Mouse (Mus musculus): ENCODE results near the gene Eif5a2. TPM values are rescaled to one million over a fixed set of nuclear protein-coding genes. Genes with fewer than 3 reads are reported as not detected.

Eif5a2 gene
- polyA plus RNA-seq, 1 experiment from 2014 or later, result 7.4 TPM

GRCm38 (mm10) chr3:28816010-28816540, 35.0 kb downstream of the Eif5a2 start:
- Histone ChIP-seq H3K9ac (no peak overlapping the region), H3K4me3 (replicated peaks) (no peak overlapping the region), H3K4me1 (no peaks in the 10 kb centered on the region), H3K36me3 (no peaks in the 10 kb centered on the region), H3K27me3 (no peaks in the 10 kb centered on the region), H3K9me3 (replicated peaks) (no peaks in the 10 kb centered on the region), H3K4me2 (no peak overlapping the region), H3K27ac (no peak overlapping the region)
- 63% methylated on average over 4 of the region's 4 CpGs for WGBS
- peak; percentile 74 for ATAC-seq (replicated peaks; ENCODE audit: low FRiP score)

- no peak for ATAC-seq (replicated peaks; ENCODE audit: low FRiP score)
Measured at GRCm38 (mm10) chr3:28826272-28826671, 45.2 kb downstream of the Eif5a2 start.

GRCm38 (mm10) chr3:28827605-28828004, 46.5 kb downstream of the Eif5a2 start:
- no peak for ATAC-seq (replicated peaks; ENCODE audit: low FRiP score)
- no peaks in the 10 kb centered on the region for H3K27me3 ChIP-seq
- H3K36me3 ChIP-seq, result no peaks in the 10 kb centered on the region
- no peak overlapping the region for H3K9ac ChIP-seq
- no peaks in the 10 kb centered on the region for H3K4me1 ChIP-seq
- H3K9me3 ChIP-seq (replicated peaks), result no peaks in the 10 kb centered on the region
- 93% methylated on average over 2 of the region's 2 CpGs for WGBS
- H3K4me2 ChIP-seq, result no peak overlapping the region
- no peak overlapping the region for H3K27ac ChIP-seq
- no peak overlapping the region for H3K4me3 ChIP-seq (replicated peaks)

More at GRCm38 (mm10) chr3:28826272-28826671, 45.2 kb downstream of the Eif5a2 start:
- Histone ChIP-seq H3K9ac (no peak overlapping the region), H3K4me1 (no peaks in the 10 kb centered on the region), H3K36me3 (no peaks in the 10 kb centered on the region), H3K4me2 (no peak overlapping the region), H3K9me3 (replicated peaks) (no peaks in the 10 kb centered on the region), H3K27me3 (no peaks in the 10 kb centered on the region), H3K27ac (no peak overlapping the region), H3K4me3 (replicated peaks) (no peak overlapping the region)
- WGBS, result 86% methylated on average over 1 of the region's 1 CpGs

- no peak for ATAC-seq (replicated peaks; ENCODE audit: low FRiP score)
- Histone ChIP-seq H3K9ac (no peak overlapping the region), H3K27ac (no peak overlapping the region), H3K4me2 (no peak overlapping the region), H3K4me1 (no peaks in the 10 kb centered on the region), H3K4me3 (replicated peaks) (no peak overlapping the region), H3K36me3 (no peaks in the 10 kb centered on the region), H3K27me3 (no peaks in the 10 kb centered on the region), H3K9me3 (replicated peaks) (no peaks in the 10 kb centered on the region)
- 89% methylated on average over 2 of the region's 2 CpGs for WGBS
Measured at GRCm38 (mm10) chr3:28829454-28829853, 48.4 kb downstream of the Eif5a2 start.

- no peak for ATAC-seq (replicated peaks; ENCODE audit: low FRiP score)
- H3K27me3 ChIP-seq, result no peaks in the 10 kb centered on the region
- no peak overlapping the region for H3K4me3 ChIP-seq (replicated peaks)
- H3K4me1 ChIP-seq, result peaks cover 3% of the 10 kb centered on the region
- H3K9me3 ChIP-seq (replicated peaks), result no peaks in the 10 kb centered on the region
- no peak overlapping the region for H3K4me2 ChIP-seq
- WGBS, result 82% methylated on average over 2 of the region's 2 CpGs
- H3K9ac ChIP-seq, result no peak overlapping the region
- no peaks in the 10 kb centered on the region for H3K36me3 ChIP-seq
- no peak overlapping the region for H3K27ac ChIP-seq
Measured at GRCm38 (mm10) chr3:28836796-28837371, 55.8 kb downstream of the Eif5a2 start.

- Histone ChIP-seq H3K9me3 (replicated peaks) (no peaks in the 10 kb centered on the region), H3K27me3 (no peaks in the 10 kb centered on the region), H3K4me1 (peaks cover 16% of the 10 kb centered on the region), H3K4me3 (replicated peaks) (no peak overlapping the region), H3K4me2 (no peak overlapping the region), H3K9ac (no peak overlapping the region), H3K36me3 (no peaks in the 10 kb centered on the region), H3K27ac (peak overlapping the region; percentile 79)
- ATAC-seq (replicated peaks; ENCODE audit: low FRiP score), result peak; percentile 73
- WGBS, result 12% methylated on average over 3 of the region's 3 CpGs
Measured at GRCm38 (mm10) chr3:28841886-28842649, 61.0 kb downstream of the Eif5a2 start.

- Histone ChIP-seq H3K4me1 (peaks cover 16% of the 10 kb centered on the region), H3K27me3 (no peaks in the 10 kb centered on the region), H3K27ac (peak overlapping the region; percentile 66), H3K36me3 (no peaks in the 10 kb centered on the region), H3K4me2 (peak overlapping the region; percentile 23; the same call in 1 of the 2 replicates), H3K4me3 (replicated peaks) (no peak overlapping the region), H3K9ac (no peak overlapping the region), H3K9me3 (replicated peaks) (no peaks in the 10 kb centered on the region)
- WGBS, result 23% methylated on average over 8 of the region's 8 CpGs
- ATAC-seq (replicated peaks; ENCODE audit: low FRiP score), result peak; percentile 72
Measured at GRCm38 (mm10) chr3:28843231-28843630, 62.2 kb downstream of the Eif5a2 start.

- H3K9ac ChIP-seq, result no peak overlapping the region
- H3K27ac ChIP-seq, result no peak overlapping the region
- H3K27me3 ChIP-seq, result no peaks in the 10 kb centered on the region
- no peak for ATAC-seq (replicated peaks; ENCODE audit: low FRiP score)
- H3K9me3 ChIP-seq (replicated peaks), result no peaks in the 10 kb centered on the region; the same call in 1 of the 2 replicates
- H3K4me3 ChIP-seq (replicated peaks), result no peak overlapping the region
- H3K36me3 ChIP-seq, result no peaks in the 10 kb centered on the region
- peaks cover 11% of the 10 kb centered on the region for H3K4me1 ChIP-seq
- H3K4me2 ChIP-seq, result no peak overlapping the region
Measured at GRCm38 (mm10) chr3:28847115-28847514, 66.0 kb downstream of the Eif5a2 start.

Other genes starting within 250 kb of the Eif5a2 start
- 16.8 and 18.8 TPM in 2 replicates for gene Slc2a2, start 83.4 kb upstream of the Eif5a2 start, polyA plus RNA-seq (2015; fragmentation: Nextera tagmentation; extraction: Ambion mirVana)
- gene Rpl22l1, start 24.2 kb downstream of the Eif5a2 start, polyA plus RNA-seq (2015; fragmentation: Nextera tagmentation; extraction: Ambion mirVana), result 412 and 505 TPM in 2 replicates
- not detected in 2 replicates for gene Gm1527, start 111.3 kb downstream of the Eif5a2 start, polyA plus RNA-seq (2015; fragmentation: Nextera tagmentation; extraction: Ambion mirVana)

All from kidney, embryonic 15.5 days (tissue).